ENCODE assay signal across 35 mouse cellular contexts in genomic region chr8:95595131-95595530, GRCm38 (mm10). TPM values are rescaled to one million over a fixed set of nuclear protein-coding genes. Genes with fewer than 3 reads are reported as not detected.
DNase-seq lines count a peak whose midpoint lies in the region; ATAC-seq and TF ChIP-seq lines count a peak whose summit lies in the region.
"Had no signal": no experiment of that assay in that cellular context is flagged by ENCODE, and none has a peak within 500 bp of the region (broad histone marks: within the 10 kb centered on the region; RNA-seq: fewer than 3 reads in every experiment).

No protein-coding gene starts in this region.

- no peak overlapping the region for H3K4me2 ChIP-seq in heart, embryonic 12.5 days
- H3K4me2 ChIP-seq in heart, embryonic 16.5 days (ENCODE audit: low read depth, low read length) = no peak overlapping the region
- 0 out of 2 replicates have a peak overlapping the region, but pooled peaks have one; percentile 15 for H3K4me2 ChIP-seq in midbrain, postnatal 0 days (ENCODE audit: low read depth, low read length, poor library complexity, severe bottlenecking)
- no peak overlapping the region for H3K4me2 ChIP-seq in midbrain, embryonic 11.5 days
- no peak overlapping the region for H3K4me2 ChIP-seq in forebrain, embryonic 13.5 days
- H3K4me2 ChIP-seq: embryonic facial prominence, embryonic 12.5 days; embryonic facial prominence, embryonic 15.5 days; hindbrain, embryonic 14.5 days had no signal

- H3K27me3 ChIP-seq in heart, embryonic 12.5 days (replicated peaks) = no peaks in the 10 kb centered on the region
- no peaks in the 10 kb centered on the region for H3K27me3 ChIP-seq in heart, embryonic 16.5 days (ENCODE audit: control insufficient read depth, insufficient read depth, low read length)
- no peaks in the 10 kb centered on the region for H3K27me3 ChIP-seq in midbrain, postnatal 0 days (ENCODE audit: insufficient read depth, low read length)
- no peaks in the 10 kb centered on the region for H3K27me3 ChIP-seq in midbrain, embryonic 11.5 days (ENCODE audit: control insufficient read depth, insufficient read depth, low read length)
- H3K27me3 ChIP-seq in forebrain, embryonic 13.5 days = no peaks in the 10 kb centered on the region
- H3K27me3 ChIP-seq: embryonic facial prominence, embryonic 12.5 days; embryonic facial prominence, embryonic 15.5 days had no signal

- no peak for ATAC-seq in heart, embryonic 12.5 days (ENCODE audit: insufficient number of reproducible peaks, low FRiP score)
- no peak for ATAC-seq in heart, embryonic 16.5 days (replicated peaks; ENCODE audit: extremely low read depth, insufficient read depth, low FRiP score)
- no peak for ATAC-seq in midbrain, postnatal 0 days (ENCODE audit: low FRiP score)
- ATAC-seq in midbrain, embryonic 11.5 days (ENCODE audit: low FRiP score) = no peak
- no peak for ATAC-seq in forebrain, embryonic 13.5 days
- ATAC-seq: CD4-positive, CD25-positive, alpha-beta regulatory T cell, adult 4 months; forebrain, embryonic 16.5 days; hindbrain, postnatal 0 days; inflammation-experienced regulatory T-cells, adult 6 months; intestine, embryonic 16.5 days had no signal

- peaks cover 22% of the 10 kb centered on the region for H3K4me1 ChIP-seq in heart, embryonic 12.5 days (replicated peaks)
- peaks cover 13% of the 10 kb centered on the region for H3K4me1 ChIP-seq in heart, embryonic 16.5 days (ENCODE audit: control insufficient read depth, insufficient read depth, low read length)
- no peaks in the 10 kb centered on the region for H3K4me1 ChIP-seq in midbrain, postnatal 0 days (ENCODE audit: insufficient read depth, low read length)
- H3K4me1 ChIP-seq in midbrain, embryonic 11.5 days (ENCODE audit: control insufficient read depth, insufficient read depth, low read length) = no peaks in the 10 kb centered on the region
- H3K4me1 ChIP-seq in forebrain, embryonic 13.5 days = no peaks in the 10 kb centered on the region
- H3K4me1 ChIP-seq: embryonic facial prominence, embryonic 15.5 days had no signal

- TF ChIP-seq CTCF in midbrain, postnatal 0 days (IDR thresholded peaks at IDR 0.05) = no peak

- intact Hi-C loops in heart, postnatal 25 days (cut with DNase I) = no loop called here

- no peak overlapping the region for H3K4me3 ChIP-seq in heart, embryonic 12.5 days
- no peak overlapping the region for H3K4me3 ChIP-seq in heart, embryonic 16.5 days (ENCODE audit: low read length)
- no peak overlapping the region for H3K4me3 ChIP-seq in midbrain, postnatal 0 days (ENCODE audit: low read depth, low read length)
- no peak overlapping the region for H3K4me3 ChIP-seq in midbrain, embryonic 11.5 days (ENCODE audit: low read depth, low read length)
- H3K4me3 ChIP-seq in forebrain, embryonic 13.5 days = no peak overlapping the region
- H3K4me3 ChIP-seq: embryonic facial prominence, embryonic 12.5 days; embryonic facial prominence, embryonic 15.5 days had no signal

- no peak for DNase-seq in heart, adult 8-10 months (ENCODE audit: low spot score)
- DNase-seq in heart, postnatal 25 days (ENCODE audit: low spot score) = no peak
- no peak for DNase-seq in midbrain, postnatal 0 days (ENCODE audit: low spot score)
- DNase-seq in midbrain, embryonic 11.5 days (ENCODE audit: low spot score, missing footprints) = no peak
- peak; percentile 70 for DNase-seq in ZHBTc4 (ENCODE audit: low read depth, low spot score)
- DNase-seq: adrenal gland, adult 2 months; adrenal gland, postnatal 14 days; cerebellum, adult 11 months; cerebellum, adult 2 months; cerebellum, adult 9-11 months; cerebellum, postnatal 25 days; gastrocnemius, postnatal 10 days; gastrocnemius, postnatal 36 days; heart, postnatal 10 days; kidney, adult 18-20 months; kidney, adult 9 months had no signal

- 78% methylated on average over 14 of the region's 14 CpGs for WGBS in heart, embryonic 12.5 days
- WGBS in heart, embryonic 16.5 days = 72% methylated on average over 14 of the region's 14 CpGs
- 86% methylated on average over 14 of the region's 14 CpGs for WGBS in midbrain, postnatal 0 days
- WGBS in midbrain, embryonic 11.5 days = 85% methylated on average over 14 of the region's 14 CpGs
- 84% methylated on average over 14 of the region's 14 CpGs for WGBS in forebrain, embryonic 13.5 days

- no peak overlapping the region for H3K9ac ChIP-seq in heart, embryonic 12.5 days
- no peak overlapping the region for H3K9ac ChIP-seq in heart, embryonic 16.5 days (ENCODE audit: low read length)
- no peak overlapping the region for H3K9ac ChIP-seq in midbrain, postnatal 0 days (replicated peaks; ENCODE audit: low read length, poor library complexity, severe bottlenecking)
- no peak overlapping the region for H3K9ac ChIP-seq in midbrain, embryonic 11.5 days (ENCODE audit: low read length)
- H3K9ac ChIP-seq in forebrain, embryonic 13.5 days = no peak overlapping the region
- H3K9ac ChIP-seq: embryonic facial prominence, embryonic 12.5 days; embryonic facial prominence, embryonic 15.5 days; hindbrain, embryonic 14.5 days had no signal

- no peaks in the 10 kb centered on the region; the same call in 1 of the 2 replicates for H3K9me3 ChIP-seq in heart, embryonic 12.5 days (replicated peaks)
- H3K9me3 ChIP-seq in heart, embryonic 16.5 days (replicated peaks; ENCODE audit: control insufficient read depth, low read length) = no peaks in the 10 kb centered on the region
- no peaks in the 10 kb centered on the region for H3K9me3 ChIP-seq in midbrain, postnatal 0 days (ENCODE audit: low read length)
- no peaks in the 10 kb centered on the region for H3K9me3 ChIP-seq in midbrain, embryonic 11.5 days (ENCODE audit: control insufficient read depth, low read length)
- no peaks in the 10 kb centered on the region for H3K9me3 ChIP-seq in forebrain, embryonic 13.5 days (replicated peaks)
- H3K9me3 ChIP-seq: embryonic facial prominence, embryonic 12.5 days; embryonic facial prominence, embryonic 15.5 days had no signal

- no peaks in the 10 kb centered on the region for H3K36me3 ChIP-seq in heart, embryonic 12.5 days
- no peaks in the 10 kb centered on the region for H3K36me3 ChIP-seq in heart, embryonic 16.5 days (ENCODE audit: control insufficient read depth, insufficient read depth)
- H3K36me3 ChIP-seq in midbrain, postnatal 0 days (ENCODE audit: insufficient read depth, low read length) = no peaks in the 10 kb centered on the region
- H3K36me3 ChIP-seq in midbrain, embryonic 11.5 days (ENCODE audit: control insufficient read depth, insufficient read depth, low read length) = no peaks in the 10 kb centered on the region
- no peaks in the 10 kb centered on the region for H3K36me3 ChIP-seq in forebrain, embryonic 13.5 days (ENCODE audit: poor library complexity, severe bottlenecking)
- H3K36me3 ChIP-seq: embryonic facial prominence, embryonic 12.5 days; embryonic facial prominence, embryonic 15.5 days had no signal

- H3K27ac ChIP-seq in heart, embryonic 12.5 days (ENCODE audit: poor library complexity, severe bottlenecking) = peak overlapping the region; percentile 75
- peak overlapping the region; percentile 56 for H3K27ac ChIP-seq in heart, embryonic 16.5 days (ENCODE audit: low read length)
- H3K27ac ChIP-seq in midbrain, postnatal 0 days (ENCODE audit: low read depth, low read length) = no peak overlapping the region
- H3K27ac ChIP-seq in midbrain, embryonic 11.5 days (ENCODE audit: low read depth, low read length) = no peak overlapping the region
- no peak overlapping the region for H3K27ac ChIP-seq in forebrain, embryonic 13.5 days
- H3K27ac ChIP-seq: embryonic facial prominence, embryonic 12.5 days; embryonic facial prominence, embryonic 15.5 days; hindbrain, embryonic 14.5 days; hindbrain, postnatal 0 days had no signal

RNA-seq across cellular contexts. Expression of gene Prss54, which starts 19.0 kb away (rescaled TPM):
- not detected in 2 replicates for polyA plus RNA-seq in heart, embryonic 12.5 days (2016; fragmentation: Nextera tagmentation; extraction: Ambion mirVana)
- total RNA-seq in heart, adult 8-10 months (2022) = not detected
- not detected in 2 replicates for polyA plus RNA-seq in heart, embryonic 16.5 days (2015; fragmentation: Nextera tagmentation; extraction: Ambion mirVana)
- total RNA-seq in heart, postnatal 25 days (2021) = not detected
- not detected in 2 replicates for total RNA-seq in midbrain, postnatal 0 days (2014; rRNA removed)
- polyA plus RNA-seq in midbrain, postnatal 0 days (2015; fragmentation: Nextera tagmentation; extraction: Ambion mirVana) = 0.15 TPM in 1 of 2 replicates, not detected in the other
- not detected in 2 replicates for polyA plus RNA-seq in midbrain, embryonic 11.5 days (2014; fragmentation: Nextera tagmentation; extraction: Ambion mirVana)
- polyA plus RNA-seq in forebrain, embryonic 13.5 days (2015; fragmentation: Nextera tagmentation; extraction: Ambion mirVana) = not detected in 2 replicates
- total RNA-seq: adrenal gland, adult 2 months; adrenal gland, postnatal 14 days; adrenal gland, postnatal 4 days; common myeloid progenitor, adult 5-6 weeks; ES-E14; gastrocnemius, adult 18-20 months; gastrocnemius, postnatal 10 days; gastrocnemius, postnatal 36 days; granulocyte monocyte progenitor cell, adult 5-6 weeks; heart, postnatal 10 days; hindbrain, postnatal 0 days had no signal
- polyA plus RNA-seq: adrenal gland, adult 2 months; C2C12; CD4-positive, CD25-positive, alpha-beta regulatory T cell, adult 4 months; cerebellum, adult 2 months; embryonic facial prominence, embryonic 12.5 days; embryonic facial prominence, embryonic 15.5 days; forebrain, embryonic 11.5 days; forebrain, embryonic 16.5 days; hindbrain, embryonic 11.5 days; hindbrain, embryonic 14.5 days; hindbrain, postnatal 0 days; inflammation-experienced regulatory T-cells, adult 6 months; intestine, embryonic 16.5 days had no signal

RNA-seq across cellular contexts. Expression of gene Gins3, which starts 38.1 kb away (rescaled TPM):
- polyA plus RNA-seq in heart, embryonic 12.5 days (2016; fragmentation: Nextera tagmentation; extraction: Ambion mirVana) = 18.2 and 19.0 TPM in 2 replicates
- 1 to 10 TPM in 3 of 4 experiments, under 1 TPM in 1; 0.71 to 1.9 (median 1.3) TPM for total RNA-seq in heart, adult 8-10 months (2022)
- polyA plus RNA-seq in heart, embryonic 16.5 days (2015; fragmentation: Nextera tagmentation; extraction: Ambion mirVana) = 13.4 and 13.8 TPM in 2 replicates
- 1 to 10 TPM in 1 of 2 experiments, under 1 TPM in 1; 0.88 to 1.3 TPM for total RNA-seq in heart, postnatal 25 days (2021)
- total RNA-seq in midbrain, postnatal 0 days (2014; rRNA removed) = 2.7 and 4.1 TPM in 2 replicates
- polyA plus RNA-seq in midbrain, postnatal 0 days (2015; fragmentation: Nextera tagmentation; extraction: Ambion mirVana) = 4.0 and 4.7 TPM in 2 replicates
- 26.3 and 28.6 TPM in 2 replicates for polyA plus RNA-seq in midbrain, embryonic 11.5 days (2014; fragmentation: Nextera tagmentation; extraction: Ambion mirVana)
- polyA plus RNA-seq in forebrain, embryonic 13.5 days (2015; fragmentation: Nextera tagmentation; extraction: Ambion mirVana) = 19.4 and 21.3 TPM in 2 replicates

Comparison
In these comparisons a context has a peak if more than half of its experiments do, and no peak if none do; other contexts are left out.
1. H3K27ac ChIP-seq: peak in heart, embryonic 12.5 days (single experiment) and heart, embryonic 16.5 days (single experiment); none in midbrain, postnatal 0 days (single experiment), midbrain, embryonic 11.5 days (single experiment) and forebrain, embryonic 13.5 days (single experiment).